Comparison of ENCODE assay signal across 9 mouse cellular contexts in genomic region chr17:24513609-24514008, GRCm38 (mm10). TPM values are rescaled to one million over a fixed set of nuclear protein-coding genes. Genes with fewer than 3 reads are reported as not detected.
A peak's percentile ranks its signal among the peaks of the same experiment; 100 is the strongest.
DNase-seq lines count a peak whose midpoint lies in the region; ATAC-seq and TF ChIP-seq lines count a peak whose summit lies in the region.
"Had no signal": no experiment of that assay in that cellular context is flagged by ENCODE, and none has a peak within 500 bp of the region (broad histone marks: within the 10 kb centered on the region; RNA-seq: fewer than 3 reads in every experiment).

No protein-coding gene starts in this region.

- H3K4me2 ChIP-seq in heart, embryonic 13.5 days: peak overlapping the region; percentile 36; the same call in 1 of the 2 replicates
- peak overlapping the region; percentile 29 for H3K4me2 ChIP-seq in kidney, embryonic 15.5 days
- no peak overlapping the region for H3K4me2 ChIP-seq in liver, embryonic 14.5 days (ENCODE audit: low read depth)

- no peak for TF ChIP-seq EP300 in liver, embryonic 14.5 days (IDR thresholded peaks at IDR 0.05; ENCODE audit: low read depth)

- H3K27ac ChIP-seq in thymus, adult 2 months (ENCODE audit: control insufficient read depth, insufficient read depth, low read length): no peak overlapping the region
- H3K27ac ChIP-seq in heart, embryonic 13.5 days (replicated peaks): no peak overlapping the region
- no peak overlapping the region for H3K27ac ChIP-seq in kidney, embryonic 15.5 days
- no peak overlapping the region for H3K27ac ChIP-seq in liver, embryonic 14.5 days
- H3K27ac ChIP-seq in olfactory bulb, adult 2 months (ENCODE audit: insufficient read depth, low read depth, low read length): no peak overlapping the region
- H3K27ac ChIP-seq: macrophage had no signal

- no peak overlapping the region for H3K9ac ChIP-seq in heart, embryonic 13.5 days
- no peak overlapping the region for H3K9ac ChIP-seq in kidney, embryonic 15.5 days
- H3K9ac ChIP-seq in liver, embryonic 14.5 days (replicated peaks): no peak overlapping the region

- ATAC-seq in heart, embryonic 13.5 days (ENCODE audit: extremely low read depth, insufficient number of reproducible peaks, low FRiP score, low TSS enrichment): no peak
- 0 out of 2 replicates have a peak, but pooled peaks have one; percentile 43 for ATAC-seq in kidney, embryonic 15.5 days (replicated peaks; ENCODE audit: low FRiP score)
- ATAC-seq in liver, embryonic 14.5 days (ENCODE audit: insufficient read depth): no peak; the same call in 1 of the 2 replicates

- H3K27me3 ChIP-seq in thymus, adult 2 months (ENCODE audit: control insufficient read depth, insufficient read depth, low read length): no peaks in the 10 kb centered on the region
- H3K27me3 ChIP-seq in heart, embryonic 13.5 days (replicated peaks): no peaks in the 10 kb centered on the region
- no peaks in the 10 kb centered on the region for H3K27me3 ChIP-seq in kidney, embryonic 15.5 days
- H3K27me3 ChIP-seq in liver, embryonic 14.5 days (ENCODE audit: control insufficient read depth, insufficient read depth, low read length): no peaks in the 10 kb centered on the region

- no peaks in the 10 kb centered on the region for H3K4me1 ChIP-seq in thymus, adult 2 months (replicated peaks; ENCODE audit: control insufficient read depth, insufficient read depth, low read length)
- H3K4me1 ChIP-seq in heart, embryonic 13.5 days: no peaks in the 10 kb centered on the region
- H3K4me1 ChIP-seq in kidney, embryonic 15.5 days: no peaks in the 10 kb centered on the region
- H3K4me1 ChIP-seq in liver, embryonic 14.5 days (replicated peaks; ENCODE audit: control insufficient read depth in 2 of 2, insufficient read depth in 2 of 2, low read length in 1 of 2): no peaks in the 10 kb centered on the region
- H3K4me1 ChIP-seq in olfactory bulb, adult 2 months (ENCODE audit: control insufficient read depth, insufficient read depth, low read length): peaks cover 10% of the 10 kb centered on the region

- peak; percentile 22 for DNase-seq in thymus, adult 2 months
- DNase-seq in thymus, postnatal 14 days: no peak
- peak; percentile 79 to 84 for DNase-seq in cerebellum, postnatal 25 days
- DNase-seq in liver, embryonic 14.5 days (ENCODE audit: low read depth in 3 of 3, low spot score in 3 of 3): no peak
- DNase-seq in natural killer cell, adult 2 months (ENCODE audit: low spot score in 2 of 2): no peak

- TF ChIP-seq CTCF in thymus, adult 2 months (IDR thresholded peaks at IDR 0.05; ENCODE audit: borderline replicate concordance, control insufficient read depth, extremely low read depth, insufficient read depth, low read length, poor library complexity): 0 out of 2 replicates have a peak, but pooled peaks have one; percentile 9
- TF ChIP-seq CTCF in liver, embryonic 14.5 days (IDR thresholded peaks at IDR 0.05; ENCODE audit: low read depth): peak; percentile 79
- TF ChIP-seq CTCF in olfactory bulb, adult 2 months (IDR thresholded peaks at IDR 0.05; ENCODE audit: insufficient read depth, low read depth, low read length): peak; percentile 30; the same call in 1 of the 2 replicates

- peaks cover 54% of the 10 kb centered on the region for H3K36me3 ChIP-seq in thymus, adult 2 months (ENCODE audit: control insufficient read depth, insufficient read depth, low read length)
- peaks cover 94% of the 10 kb centered on the region for H3K36me3 ChIP-seq in heart, embryonic 13.5 days
- peaks cover 97% of the 10 kb centered on the region for H3K36me3 ChIP-seq in kidney, embryonic 15.5 days
- H3K36me3 ChIP-seq in liver, embryonic 14.5 days (replicated peaks; ENCODE audit: control insufficient read depth, insufficient read depth, low read depth): peaks cover 36% of the 10 kb centered on the region

- no peak for TF ChIP-seq POLR2A in thymus, adult 2 months (IDR thresholded peaks at IDR 0.05; ENCODE audit: control insufficient read depth, extremely low read depth, insufficient read depth, low read length, poor library complexity)
- no peak for TF ChIP-seq POLR2A in olfactory bulb, adult 2 months (IDR thresholded peaks at IDR 0.05; ENCODE audit: insufficient read depth, low read depth, low read length)

- no peaks in the 10 kb centered on the region for H3K9me3 ChIP-seq in heart, embryonic 13.5 days
- no peaks in the 10 kb centered on the region for H3K9me3 ChIP-seq in kidney, embryonic 15.5 days (replicated peaks)
- no peaks in the 10 kb centered on the region for H3K9me3 ChIP-seq in liver, embryonic 14.5 days (ENCODE audit: control insufficient read depth, low read length)

- H3K4me3 ChIP-seq in thymus, adult 2 months (ENCODE audit: control insufficient read depth, insufficient read depth, low read length): no peak overlapping the region
- 0 out of 2 replicates have a peak overlapping the region, but pooled peaks have one; percentile 10 for H3K4me3 ChIP-seq in heart, embryonic 13.5 days
- peak overlapping the region; percentile 13; the same call in 1 of the 2 replicates for H3K4me3 ChIP-seq in kidney, embryonic 15.5 days (replicated peaks)
- H3K4me3 ChIP-seq in liver, embryonic 14.5 days (ENCODE audit: insufficient read depth in 1 of 2, low read depth in 2 of 2, low read length in 2 of 2): no peak overlapping the region
- H3K4me3 ChIP-seq in olfactory bulb, adult 2 months (ENCODE audit: insufficient read depth, low read depth, low read length): no peak overlapping the region

- 77% methylated on average over 5 of the region's 5 CpGs for WGBS in thymus, adult 2 months
- WGBS in heart, embryonic 13.5 days: 55% methylated on average over 5 of the region's 5 CpGs
- WGBS in kidney, embryonic 15.5 days: 46% methylated on average over 5 of the region's 5 CpGs
- 56% methylated on average over 5 of the region's 5 CpGs for WGBS in liver, embryonic 14.5 days (ENCODE audit: insufficient replicate concordance)
- WGBS in olfactory bulb, adult 2 months: 34% methylated on average over 5 of the region's 5 CpGs

RNA-seq across cellular contexts. Expression of gene Traf7, which starts 14.1 kb away (rescaled TPM):
- polyA plus RNA-seq in thymus, adult 2 months (2012; rRNA removed): 339 and 362 TPM in 2 replicates
- 72.5 and 76.1 TPM in 2 replicates for polyA plus RNA-seq in heart, embryonic 13.5 days (2015; fragmentation: Nextera tagmentation; extraction: Ambion mirVana)
- polyA plus RNA-seq in kidney, embryonic 15.5 days (2015; fragmentation: Nextera tagmentation; extraction: Ambion mirVana): 85.8 and 96.1 TPM in 2 replicates
- polyA plus RNA-seq in liver, embryonic 14.5 days (2012; rRNA removed): 55.4 and 64.2 TPM in 2 replicates
- 25.6 and 29.4 TPM in 2 replicates for polyA plus RNA-seq in liver, embryonic 14.5 days (2014; fragmentation: Nextera tagmentation; extraction: Ambion mirVana)
- polyA plus RNA-seq in olfactory bulb, adult 2 months (2012; ENCODE audit: insufficient read depth, insufficient read length, low replicate concordance, missing spikeins): not detected in 2 replicates

RNA-seq across cellular contexts. Expression of gene Rab26, which starts 20.4 kb away (rescaled TPM):
- 1.6 and 1.9 TPM in 2 replicates for polyA plus RNA-seq in thymus, adult 2 months (2012; rRNA removed)
- 1.0 and 1.4 TPM in 2 replicates for polyA plus RNA-seq in heart, embryonic 13.5 days (2015; fragmentation: Nextera tagmentation; extraction: Ambion mirVana)
- 2.8 TPM in 2 replicates for polyA plus RNA-seq in kidney, embryonic 15.5 days (2015; fragmentation: Nextera tagmentation; extraction: Ambion mirVana)
- polyA plus RNA-seq in liver, embryonic 14.5 days (2012; rRNA removed): 0.21 and 0.28 TPM in 2 replicates
- 0.95 and 1.0 TPM in 2 replicates for polyA plus RNA-seq in liver, embryonic 14.5 days (2014; fragmentation: Nextera tagmentation; extraction: Ambion mirVana)
- not detected in 2 replicates for polyA plus RNA-seq in olfactory bulb, adult 2 months (2012; ENCODE audit: insufficient read depth, insufficient read length, low replicate concordance, missing spikeins)
- polyA plus RNA-seq: macrophage had no signal

RNA-seq across cellular contexts. Expression of gene Caskin1, which starts 25.2 kb away (rescaled TPM):
- polyA plus RNA-seq in thymus, adult 2 months (2012; rRNA removed): 0.15 and 0.20 TPM in 2 replicates
- polyA plus RNA-seq in heart, embryonic 13.5 days (2015; fragmentation: Nextera tagmentation; extraction: Ambion mirVana): 0.55 and 0.76 TPM in 2 replicates
- polyA plus RNA-seq in kidney, embryonic 15.5 days (2015; fragmentation: Nextera tagmentation; extraction: Ambion mirVana): 1.8 and 2.3 TPM in 2 replicates
- polyA plus RNA-seq in liver, embryonic 14.5 days (2012; rRNA removed): 0.09 and 0.11 TPM in 2 replicates
- 0.08 TPM in 2 replicates for polyA plus RNA-seq in liver, embryonic 14.5 days (2014; fragmentation: Nextera tagmentation; extraction: Ambion mirVana)
- polyA plus RNA-seq in olfactory bulb, adult 2 months (2012; ENCODE audit: insufficient read depth, insufficient read length, low replicate concordance, missing spikeins): not detected in 2 replicates
- polyA plus RNA-seq: macrophage had no signal

RNA-seq across cellular contexts. Expression of gene Mlst8, which starts 34.7 kb away (rescaled TPM):
- polyA plus RNA-seq in thymus, adult 2 months (2012; rRNA removed): 78.9 and 84.5 TPM in 2 replicates
- polyA plus RNA-seq in heart, embryonic 13.5 days (2015; fragmentation: Nextera tagmentation; extraction: Ambion mirVana): 18.1 TPM in 2 replicates
- 29.0 and 36.1 TPM in 2 replicates for polyA plus RNA-seq in kidney, embryonic 15.5 days (2015; fragmentation: Nextera tagmentation; extraction: Ambion mirVana)
- polyA plus RNA-seq in liver, embryonic 14.5 days (2012; rRNA removed): 13.5 and 18.5 TPM in 2 replicates
- 9.6 and 11.2 TPM in 2 replicates for polyA plus RNA-seq in liver, embryonic 14.5 days (2014; fragmentation: Nextera tagmentation; extraction: Ambion mirVana)
- not detected in 2 replicates for polyA plus RNA-seq in olfactory bulb, adult 2 months (2012; ENCODE audit: insufficient read depth, insufficient read length, low replicate concordance, missing spikeins)

RNA-seq across cellular contexts. Expression of gene Pkd1, which starts 36.0 kb away (rescaled TPM):
- 85.0 and 92.8 TPM in 2 replicates for polyA plus RNA-seq in thymus, adult 2 months (2012; rRNA removed)
- polyA plus RNA-seq in heart, embryonic 13.5 days (2015; fragmentation: Nextera tagmentation; extraction: Ambion mirVana): 10.9 and 14.2 TPM in 2 replicates
- 21.3 and 21.9 TPM in 2 replicates for polyA plus RNA-seq in kidney, embryonic 15.5 days (2015; fragmentation: Nextera tagmentation; extraction: Ambion mirVana)
- 3.4 and 4.0 TPM in 2 replicates for polyA plus RNA-seq in liver, embryonic 14.5 days (2012; rRNA removed)
- polyA plus RNA-seq in liver, embryonic 14.5 days (2014; fragmentation: Nextera tagmentation; extraction: Ambion mirVana): 1.8 and 2.9 TPM in 2 replicates
- polyA plus RNA-seq in olfactory bulb, adult 2 months (2012; ENCODE audit: insufficient read depth, insufficient read length, low replicate concordance, missing spikeins): not detected in 2 replicates

Comparison
In these comparisons a context has a peak if more than half of its experiments do, and no peak if none do; other contexts are left out.
1. DNase-seq: peak in thymus, adult 2 months (single experiment) and cerebellum, postnatal 25 days (2 of 2); none in thymus, postnatal 14 days (single experiment), liver, embryonic 14.5 days (0 of 3) and natural killer cell, adult 2 months (0 of 2).
2. H3K4me3 ChIP-seq: peak in heart, embryonic 13.5 days (single experiment) and kidney, embryonic 15.5 days (single experiment); none in thymus, adult 2 months (single experiment), liver, embryonic 14.5 days (0 of 2) and olfactory bulb, adult 2 months (single experiment).
3. CTCF ChIP-seq: peak in every context shown above with its lines; median percentile 79 in liver, embryonic 14.5 days; 30 in olfactory bulb, adult 2 months; 9 in thymus, adult 2 months.